Mouse (Mus musculus) hindbrain, embryonic 12.5 days (tissue): ENCODE measurements around the gene Hmga1. TPM values are rescaled to one million over a fixed set of nuclear protein-coding genes. Genes with fewer than 3 reads are reported as not detected.

Experiments used
- ATAC-seq: fragments of 200-750 bp; cut with Nextera tagmentation; 2 replicates; pipeline ENCODE4 v1.8.0; 2017; ENCODE audit warnings: moderate TSS enrichment; ENCODE audit not compliant: low FRiP score
- H3K27ac ChIP-seq: fragments of 300-500 bp; sonication (generic); 2 replicates; pipeline ENCODE4 v1.5.1; 2016; ENCODE audit warnings: mild to moderate bottlenecking
- H3K27me3 ChIP-seq: fragments of 300-500 bp; sonication (generic); 2 replicates; pipeline ENCODE4 v1.6.1; 2016; ENCODE audit warnings: mild to moderate bottlenecking
- H3K36me3 ChIP-seq: fragments of 300-500 bp; sonication (generic); 2 replicates; pipeline ENCODE4 v1.6.1; 2016; ENCODE audit warnings: mild to moderate bottlenecking
- H3K4me1 ChIP-seq: fragments of 300-500 bp; sonication (generic); 2 replicates; pipeline ENCODE4 v1.6.1; 2016
- H3K4me2 ChIP-seq: fragments of 300-500 bp; sonication (generic); replicated peaks from 2 replicates; pipeline ENCODE4 v1.6.1; 2016; ENCODE audit warnings: mild to moderate bottlenecking
- H3K4me3 ChIP-seq: fragments of 300-500 bp; sonication (generic); 2 replicates; pipeline ENCODE4 v1.5.1; 2016; ENCODE audit warnings: mild to moderate bottlenecking
- H3K9ac ChIP-seq: fragments of 300-500 bp; sonication (generic); 2 replicates; pipeline ENCODE4 v1.6.1; 2016; ENCODE audit warnings: mild to moderate bottlenecking, moderate library complexity
- H3K9me3 ChIP-seq: fragments of 300-500 bp; sonication (generic); replicated peaks from 2 replicates; pipeline ENCODE4 v1.6.1; 2016; ENCODE audit warnings: mild to moderate bottlenecking
- WGBS: fragments of 180-500 bp; shearing (Covaris S2); methylation state at CpG from one replicate; pipeline ENCODE4 v1.1.7; 2016; 5-methylcytosine and 5-hydroxymethylcytosine counted together
- polyA plus RNA-seq: library from polyadenylated mRNA; unstranded; fragments of >200 nt; fragmentation: Nextera tagmentation; extraction: Ambion mirVana; gene quantifications from 2 replicates; pipeline ENCODE4 v1.2.1, GENCODE M21; 2016

Hmga1 gene
- 161 and 162 TPM in 2 replicates for polyA plus RNA-seq

GRCm38 (mm10) chr17:27556315-27557011 lies at the start of gene Hmga1:
Hmga1 (plus strand) TSS chr17:27556497.
- H3K27me3 ChIP-seq: peaks cover 10% of the 10 kb centered on the region; the same call in 1 of the 2 replicates
- peak within 1 kb of the TSS; percentile 93 for H3K9ac ChIP-seq
- peak; percentile 81 for ATAC-seq
- no peaks in the 10 kb centered on the region for H3K9me3 ChIP-seq
- H3K4me3 ChIP-seq: peak within 1 kb of the TSS; percentile 89
- peaks cover 7% of the 10 kb centered on the region; the same call in 1 of the 2 replicates for H3K36me3 ChIP-seq
- peak within 1 kb of the TSS; percentile 82 for H3K4me2 ChIP-seq
- WGBS: under 1% methylated on average over 79 of the region's 79 CpGs
- H3K27ac ChIP-seq: peak within 1 kb of the TSS; percentile 95
- H3K4me1 ChIP-seq: peaks cover 39% of the 10 kb centered on the region

- WGBS: 78% methylated on average over 7 of the region's 7 CpGs
- ATAC-seq: no peak
Measured at GRCm38 (mm10) chr17:27506871-27507590, 49.3 kb upstream of the Hmga1 start.

GRCm38 (mm10) chr17:27507591-27507945 lies 48.7 kb upstream of the Hmga1 start:
- no peaks in the 10 kb centered on the region for H3K36me3 ChIP-seq
- ATAC-seq: no peak
- H3K4me1 ChIP-seq: peaks cover 82% of the 10 kb centered on the region
- peaks cover 41% of the 10 kb centered on the region for H3K27me3 ChIP-seq
- no peak overlapping the region for H3K4me2 ChIP-seq
- no peak overlapping the region for H3K4me3 ChIP-seq
- H3K27ac ChIP-seq: no peak overlapping the region
- no peaks in the 10 kb centered on the region for H3K9me3 ChIP-seq
- no peak overlapping the region for H3K9ac ChIP-seq
- WGBS: 83% methylated on average over 7 of the region's 7 CpGs

More at GRCm38 (mm10) chr17:27506871-27507590, 49.3 kb upstream of the Hmga1 start:
- Histone ChIP-seq H3K9ac (no peak overlapping the region), H3K27me3 (peaks cover 35% of the 10 kb centered on the region), H3K9me3 (no peaks in the 10 kb centered on the region), H3K4me2 (no peak overlapping the region), H3K36me3 (no peaks in the 10 kb centered on the region), H3K27ac (no peak overlapping the region), H3K4me3 (no peak overlapping the region), H3K4me1 (peaks cover 82% of the 10 kb centered on the region)

GRCm38 (mm10) chr17:27508002-27508401 lies 48.3 kb upstream of the Hmga1 start:
- H3K27me3 ChIP-seq: peaks cover 43% of the 10 kb centered on the region
- ATAC-seq: no peak
- H3K9ac ChIP-seq: no peak overlapping the region
- H3K4me3 ChIP-seq: no peak overlapping the region
- 52% methylated on average over 12 of the region's 12 CpGs for WGBS
- peaks cover 78% of the 10 kb centered on the region for H3K4me1 ChIP-seq
- no peak overlapping the region for H3K27ac ChIP-seq
- no peaks in the 10 kb centered on the region for H3K9me3 ChIP-seq
- no peak overlapping the region for H3K4me2 ChIP-seq
- no peaks in the 10 kb centered on the region for H3K36me3 ChIP-seq

GRCm38 (mm10) chr17:27508513-27508912 lies 47.8 kb upstream of the Hmga1 start:
- Histone ChIP-seq H3K27me3 (peaks cover 47% of the 10 kb centered on the region), H3K4me2 (no peak overlapping the region), H3K4me3 (no peak overlapping the region), H3K9ac (no peak overlapping the region), H3K36me3 (no peaks in the 10 kb centered on the region), H3K27ac (no peak overlapping the region), H3K4me1 (peaks cover 76% of the 10 kb centered on the region), H3K9me3 (no peaks in the 10 kb centered on the region)
- 49% methylated on average over 5 of the region's 5 CpGs for WGBS
- ATAC-seq: no peak

GRCm38 (mm10) chr17:27509056-27509455 lies 47.2 kb upstream of the Hmga1 start:
- H3K4me2 ChIP-seq: no peak overlapping the region
- H3K4me1 ChIP-seq: peaks cover 77% of the 10 kb centered on the region
- no peaks in the 10 kb centered on the region for H3K9me3 ChIP-seq
- WGBS: 86% methylated on average over 5 of the region's 5 CpGs
- H3K9ac ChIP-seq: no peak overlapping the region
- no peak overlapping the region for H3K4me3 ChIP-seq
- no peak for ATAC-seq
- no peak overlapping the region for H3K27ac ChIP-seq
- peaks cover 52% of the 10 kb centered on the region for H3K27me3 ChIP-seq
- no peaks in the 10 kb centered on the region for H3K36me3 ChIP-seq

GRCm38 (mm10) chr17:27510258-27511124 lies 45.8 kb upstream of the Hmga1 start:
- H3K4me1 ChIP-seq: peaks cover 64% of the 10 kb centered on the region
- ATAC-seq: no peak
- no peaks in the 10 kb centered on the region for H3K9me3 ChIP-seq
- H3K9ac ChIP-seq: no peak overlapping the region
- H3K4me3 ChIP-seq: no peak overlapping the region
- 56% methylated on average over 9 of the region's 9 CpGs for WGBS
- H3K27ac ChIP-seq: 0 out of 2 replicates have a peak overlapping the region, but pooled peaks have one; percentile 2
- 0 out of 2 replicates have a peak overlapping the region, but pooled peaks have one; percentile 99 for H3K4me2 ChIP-seq
- H3K36me3 ChIP-seq: no peaks in the 10 kb centered on the region
- H3K27me3 ChIP-seq: peaks cover 66% of the 10 kb centered on the region

- H3K36me3 ChIP-seq: no peaks in the 10 kb centered on the region
- H3K9ac ChIP-seq: peak overlapping the region; percentile 81; the same call in 1 of the 2 replicates
- H3K27ac ChIP-seq: no peak overlapping the region
- peaks cover 56% of the 10 kb centered on the region for H3K4me1 ChIP-seq
- peak overlapping the region; percentile 99 for H3K4me2 ChIP-seq
- H3K27me3 ChIP-seq: peaks cover 61% of the 10 kb centered on the region
- no peak for ATAC-seq
- H3K9me3 ChIP-seq: no peaks in the 10 kb centered on the region
- 88% methylated on average over 7 of the region's 7 CpGs for WGBS
- peak overlapping the region; percentile 70 for H3K4me3 ChIP-seq
Measured at GRCm38 (mm10) chr17:27511125-27511735, 45.1 kb upstream of the Hmga1 start.

GRCm38 (mm10) chr17:27511865-27512618 lies 44.3 kb upstream of the Hmga1 start:
- WGBS: under 1% methylated on average over 61 of the region's 64 CpGs
- ATAC-seq: peak; percentile 17; the same call in 1 of the 2 replicates
- Histone ChIP-seq H3K27me3 (peaks cover 61% of the 10 kb centered on the region), H3K4me3 (peak overlapping the region; percentile 70), H3K9ac (peak overlapping the region; percentile 81), H3K4me1 (peaks cover 50% of the 10 kb centered on the region), H3K4me2 (peak overlapping the region; percentile 99), H3K27ac (peak overlapping the region; percentile 79), H3K36me3 (no peaks in the 10 kb centered on the region), H3K9me3 (no peaks in the 10 kb centered on the region)

- Histone ChIP-seq H3K27me3 (peaks cover 61% of the 10 kb centered on the region), H3K4me2 (peak overlapping the region; percentile 99), H3K9me3 (no peaks in the 10 kb centered on the region), H3K4me1 (peaks cover 50% of the 10 kb centered on the region), H3K4me3 (peak overlapping the region; percentile 70), H3K9ac (peak overlapping the region; percentile 81), H3K27ac (peak overlapping the region; percentile 79), H3K36me3 (no peaks in the 10 kb centered on the region)
- WGBS: under 1% methylated on average over 74 of the region's 78 CpGs
- peak; percentile 17; the same call in 1 of the 2 replicates for ATAC-seq
Measured at GRCm38 (mm10) chr17:27512619-27513161, 43.6 kb upstream of the Hmga1 start.
